Mouse (Mus musculus) ovary, postnatal 14 days (tissue): ENCODE data around the gene Macrod1.

ENCODE experiments used
- DNase-seq: peaks from one replicate; pipeline ENCODE4 v3.0.0; 2022; ENCODE audit warnings: low spot score

Macrod1 gene

GRCm38 (mm10) chr19:7083035-7083794 lies 26.6 kb downstream of the Macrod1 start:
- DNase-seq, result no peak

GRCm38 (mm10) chr19:7084734-7085133 lies 28.1 kb downstream of the Macrod1 start:
- no peak for DNase-seq

- DNase-seq, result no peak
Measured at GRCm38 (mm10) chr19:7088558-7088957, 31.9 kb downstream of the Macrod1 start.

- no peak for DNase-seq
Measured at GRCm38 (mm10) chr19:7089050-7089449, 32.4 kb downstream of the Macrod1 start.

GRCm38 (mm10) chr19:7089842-7090251 lies 33.2 kb downstream of the Macrod1 start:
- DNase-seq, result no peak

GRCm38 (mm10) chr19:7090369-7091064 lies 33.9 kb downstream of the Macrod1 start:
- DNase-seq, result no peak

- DNase-seq, result no peak
Measured at GRCm38 (mm10) chr19:7091448-7092050, 34.9 kb downstream of the Macrod1 start.

GRCm38 (mm10) chr19:7092756-7093155 lies 36.1 kb downstream of the Macrod1 start:
- DNase-seq, result no peak

- DNase-seq, result no peak
Measured at GRCm38 (mm10) chr19:7099620-7100155, 43.1 kb downstream of the Macrod1 start.

- no peak for DNase-seq
Measured at GRCm38 (mm10) chr19:7102039-7102438, 45.4 kb downstream of the Macrod1 start.

- no peak for DNase-seq
Measured at GRCm38 (mm10) chr19:7103349-7103992, 46.9 kb downstream of the Macrod1 start.

GRCm38 (mm10) chr19:7103993-7104401 lies 47.4 kb downstream of the Macrod1 start:
- no peak for DNase-seq

- no peak for DNase-seq
Measured at GRCm38 (mm10) chr19:7105544-7105943, 48.9 kb downstream of the Macrod1 start, which contains the start of gene Flrt1. Gene Flrt1 (minus strand): TSS chr19:7105729.

GRCm38 (mm10) chr19:7106566-7106965 lies 50.0 kb downstream of the Macrod1 start:
- no peak for DNase-seq

- no peak for DNase-seq
Measured at GRCm38 (mm10) chr19:7107174-7107573, 50.6 kb downstream of the Macrod1 start.

- DNase-seq, result no peak
Measured at GRCm38 (mm10) chr19:7108114-7108905, 51.7 kb downstream of the Macrod1 start.

- DNase-seq, result no peak
Measured at GRCm38 (mm10) chr19:7110097-7110496, 53.5 kb downstream of the Macrod1 start.

GRCm38 (mm10) chr19:7110875-7111274 lies 54.3 kb downstream of the Macrod1 start:
- no peak for DNase-seq

GRCm38 (mm10) chr19:7111309-7111708 lies 54.7 kb downstream of the Macrod1 start:
- no peak for DNase-seq

- no peak for DNase-seq
Measured at GRCm38 (mm10) chr19:7111710-7112109, 55.1 kb downstream of the Macrod1 start.

GRCm38 (mm10) chr19:7112628-7113027 lies 56.0 kb downstream of the Macrod1 start:
- DNase-seq, result no peak
